Mouse (Mus musculus): ENCODE data around the gene Kif12. TPM values are rescaled to one million over a fixed set of nuclear protein-coding genes. Genes with fewer than 3 reads are reported as not detected.

Kif12 gene
- 0.09 and 0.10 TPM in 2 replicates for polyA plus RNA-seq (2015; fragmentation: Nextera tagmentation; extraction: Ambion mirVana)

DNA sequence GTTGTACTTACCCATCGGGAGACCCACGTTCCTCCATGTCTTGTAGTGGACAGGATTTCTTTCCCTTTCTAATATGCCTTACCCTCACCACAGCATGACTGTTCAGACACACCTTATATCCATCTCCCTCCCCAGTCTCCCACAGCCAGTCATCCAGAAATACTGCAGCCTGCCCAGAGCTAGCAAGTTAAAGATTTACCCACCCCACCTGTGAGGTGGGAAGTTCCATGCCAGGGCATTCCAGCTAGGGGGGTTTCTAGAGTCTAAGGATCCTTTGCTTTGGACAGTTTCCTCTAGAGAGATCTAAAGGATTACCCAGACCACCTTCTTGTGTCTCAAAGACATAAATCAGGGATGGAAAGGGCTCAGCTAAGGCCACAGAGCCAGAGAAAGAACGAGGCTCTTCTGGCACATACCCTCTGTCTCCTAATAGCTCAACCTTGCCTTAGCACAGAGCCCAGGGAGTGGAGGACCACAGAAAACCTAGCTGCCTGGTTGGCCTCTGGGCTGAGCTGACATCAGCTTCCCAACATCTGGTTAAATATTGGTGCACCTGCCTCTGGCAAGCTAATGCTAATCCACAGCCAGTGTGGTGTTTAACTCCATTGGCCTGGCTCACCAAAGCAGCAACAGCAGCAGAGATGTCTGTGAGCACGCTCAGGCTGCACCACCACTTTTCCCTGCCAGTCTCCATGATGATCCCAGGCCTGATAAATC is at the start of gene Kif12:
Kif12 (minus strand) TSS at position 163 of the 717 bp plus-strand sequence.
- Histone ChIP-seq H3K9ac (no peak within 1 kb of the TSS), H3K27ac (replicated peaks) (no peak within 1 kb of the TSS), H3K4me3 (no peak within 1 kb of the TSS), H3K27me3 (no peaks in the 10 kb centered on the region; the same call in 1 of the 2 replicates), H3K36me3 (no peaks in the 10 kb centered on the region), H3K4me2 (no peak within 1 kb of the TSS), H3K4me1 (replicated peaks) (no peaks in the 10 kb centered on the region), H3K9me3 (no peaks in the 10 kb centered on the region)
- ATAC-seq (ENCODE audit: low FRiP score, low read depth) = no peak
- 85% methylated on average over 4 of the region's 4 CpGs for WGBS

DNA sequence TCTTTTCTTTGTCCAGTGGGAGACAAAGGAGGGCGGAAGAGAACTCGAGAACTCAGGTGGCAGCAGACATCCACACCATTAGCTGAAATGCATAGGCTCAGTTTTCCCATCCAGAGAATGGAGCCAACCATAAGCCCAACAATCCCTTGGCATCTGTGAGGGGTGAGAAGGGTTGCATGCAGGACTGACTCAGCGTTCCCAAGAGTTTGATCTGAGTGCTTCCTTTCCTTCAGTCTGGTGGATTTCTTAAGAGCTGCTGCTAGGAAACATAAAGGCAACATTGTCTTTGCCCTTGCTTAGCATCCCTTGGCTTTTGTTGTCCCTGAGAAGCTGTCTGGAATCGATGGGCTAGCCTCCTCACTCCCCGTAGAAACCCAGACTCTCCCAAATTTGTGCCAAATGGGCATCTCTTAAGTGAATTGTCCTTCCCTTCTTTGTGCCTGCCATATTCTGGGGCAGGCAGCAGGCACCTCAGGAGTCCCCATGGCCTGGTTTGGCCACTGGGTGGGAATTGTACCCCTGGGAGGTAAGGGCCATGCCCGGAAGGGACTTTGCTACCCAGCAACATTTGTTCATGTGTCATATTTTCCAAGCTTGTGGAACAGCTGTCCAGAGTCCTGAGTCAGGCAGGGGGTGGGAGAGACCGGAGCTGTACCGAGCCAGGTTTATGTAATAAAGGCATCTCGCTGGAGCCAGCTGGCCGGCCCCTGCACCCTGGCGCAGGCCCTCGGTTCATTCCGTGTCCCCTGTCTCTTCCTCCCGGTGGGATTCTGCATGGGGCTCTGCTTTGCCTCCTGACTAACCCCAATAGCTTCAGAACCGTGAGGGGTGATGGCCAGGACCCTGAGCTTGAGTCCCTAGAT is 49.4 kb upstream of the Kif12 start:
- Histone ChIP-seq H3K9me3 (no peaks in the 10 kb centered on the region), H3K9ac (no peak overlapping the region), H3K27ac (replicated peaks) (no peak overlapping the region), H3K36me3 (no peaks in the 10 kb centered on the region), H3K4me2 (no peak overlapping the region), H3K4me3 (no peak overlapping the region), H3K27me3 (peaks cover 10% of the 10 kb centered on the region; the same call in 1 of the 2 replicates), H3K4me1 (replicated peaks) (peaks cover 20% of the 10 kb centered on the region)
- ATAC-seq (ENCODE audit: low FRiP score, low read depth) = no peak
- 72% methylated on average over 15 of the region's 15 CpGs for WGBS

DNA sequence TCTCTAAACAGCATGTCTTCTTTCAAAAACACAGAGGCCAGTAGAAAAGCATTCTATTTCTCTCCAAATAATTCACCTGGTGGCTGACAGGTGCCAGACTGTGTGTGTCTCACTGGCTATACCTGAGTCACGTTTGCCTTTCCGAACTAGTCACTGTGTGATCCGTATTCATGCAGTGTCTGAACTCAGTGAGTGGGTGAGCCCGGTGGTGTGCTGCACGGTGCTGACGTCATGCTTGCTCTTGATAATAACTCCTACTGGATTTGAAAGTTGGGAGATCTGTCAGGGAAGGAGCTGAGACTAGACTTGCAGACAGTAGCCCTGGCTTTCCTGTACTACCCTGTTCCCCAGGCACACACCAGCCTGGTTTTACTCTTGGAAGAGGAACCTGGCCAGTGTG is 47.7 kb upstream of the Kif12 start:
- Histone ChIP-seq H3K4me1 (replicated peaks) (peaks cover 26% of the 10 kb centered on the region), H3K27ac (replicated peaks) (no peak overlapping the region), H3K4me2 (no peak overlapping the region), H3K4me3 (no peak overlapping the region), H3K36me3 (no peaks in the 10 kb centered on the region), H3K9me3 (no peaks in the 10 kb centered on the region), H3K9ac (no peak overlapping the region), H3K27me3 (peaks cover 22% of the 10 kb centered on the region; the same call in 1 of the 2 replicates)
- WGBS = 89% methylated on average over 6 of the region's 6 CpGs
- ATAC-seq (ENCODE audit: low FRiP score, low read depth) = no peak

DNA sequence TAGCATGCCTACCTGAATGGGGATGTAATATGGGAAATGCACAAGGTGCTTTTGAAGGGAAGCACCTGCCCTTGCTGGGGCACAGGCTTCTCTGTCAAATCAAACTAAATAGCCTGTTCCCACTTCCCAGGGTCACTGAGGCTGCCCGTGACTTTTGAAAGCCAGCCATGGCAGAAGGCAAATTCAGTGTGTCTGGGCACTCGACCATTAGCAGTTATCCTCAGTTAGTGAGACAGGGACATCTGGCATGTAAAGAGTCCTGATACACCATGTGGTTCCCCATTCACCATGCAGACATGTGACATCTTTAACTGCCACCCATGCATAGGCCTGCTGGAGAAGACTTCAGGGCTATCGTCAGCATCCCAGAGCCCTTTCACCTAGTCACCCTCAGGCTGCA is 47.1 kb upstream of the Kif12 start:
- no peak for ATAC-seq (ENCODE audit: low FRiP score, low read depth)
- H3K4me2 ChIP-seq = no peak overlapping the region
- 60% methylated on average over 3 of the region's 3 CpGs for WGBS

DNA sequence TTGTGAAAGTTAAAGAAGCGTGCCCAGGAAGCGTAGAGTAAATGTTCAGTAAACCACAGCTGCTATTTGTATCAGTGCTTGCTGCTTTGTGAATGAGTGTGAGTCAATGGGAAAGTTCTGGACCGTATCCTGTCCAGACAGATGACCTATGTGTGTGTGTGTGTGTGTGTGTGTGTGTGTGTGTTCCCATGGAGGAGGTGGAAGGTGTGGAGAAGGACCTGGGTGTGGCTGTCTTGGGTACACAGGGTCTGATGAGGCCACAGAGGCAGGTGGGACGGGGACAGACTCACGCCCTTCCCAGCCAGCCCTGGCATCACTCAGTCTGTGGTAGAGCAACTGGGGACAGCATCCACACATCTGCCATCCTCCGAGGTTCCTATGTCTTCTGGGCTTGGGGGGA is 45.6 kb upstream of the Kif12 start:
- 86% methylated on average over 6 of the region's 6 CpGs for WGBS
- no peaks in the 10 kb centered on the region for H3K36me3 ChIP-seq
- H3K27me3 ChIP-seq = peaks cover 43% of the 10 kb centered on the region
- no peak for ATAC-seq (ENCODE audit: low FRiP score, low read depth)
- H3K4me3 ChIP-seq = no peak overlapping the region
- H3K9me3 ChIP-seq = no peaks in the 10 kb centered on the region
- H3K4me2 ChIP-seq = no peak overlapping the region
- peaks cover 37% of the 10 kb centered on the region for H3K4me1 ChIP-seq (replicated peaks)
- no peak overlapping the region for H3K27ac ChIP-seq (replicated peaks)
- no peak overlapping the region for H3K9ac ChIP-seq

More for the DNA sequence above, 47.1 kb upstream of the Kif12 start:
- Histone ChIP-seq H3K27ac (replicated peaks) (no peak overlapping the region), H3K9ac (no peak overlapping the region), H3K9me3 (no peaks in the 10 kb centered on the region), H3K36me3 (no peaks in the 10 kb centered on the region), H3K4me3 (no peak overlapping the region), H3K4me1 (replicated peaks) (peaks cover 32% of the 10 kb centered on the region), H3K27me3 (peaks cover 28% of the 10 kb centered on the region)

DNA sequence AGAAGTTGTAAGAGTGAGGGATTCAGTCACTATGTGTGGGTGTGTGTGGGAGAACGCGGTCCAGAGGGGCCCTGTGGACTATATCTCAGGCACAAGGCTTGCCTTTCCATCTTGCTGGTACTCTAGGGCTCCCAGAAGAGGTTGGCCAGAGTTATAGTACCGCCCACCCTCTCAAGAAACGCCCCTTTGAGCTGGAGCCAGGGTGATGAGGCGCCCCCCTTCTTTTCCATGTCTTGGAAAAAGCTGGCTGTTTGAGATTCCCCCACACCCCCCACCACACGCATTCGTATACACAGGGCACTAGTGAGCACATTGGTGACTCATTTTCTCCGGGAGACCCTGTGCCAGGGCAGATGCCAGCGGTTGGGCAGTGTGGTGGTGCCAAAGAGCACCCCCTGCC is 44.6 kb upstream of the Kif12 start:
- Histone ChIP-seq H3K36me3 (no peaks in the 10 kb centered on the region), H3K4me2 (peak overlapping the region; percentile 100), H3K27ac (replicated peaks) (no peak overlapping the region), H3K4me1 (replicated peaks) (peaks cover 29% of the 10 kb centered on the region), H3K4me3 (peak overlapping the region; percentile 55), H3K9ac (no peak overlapping the region), H3K27me3 (peaks cover 52% of the 10 kb centered on the region), H3K9me3 (no peaks in the 10 kb centered on the region)
- WGBS = 31% methylated on average over 9 of the region's 9 CpGs
- ATAC-seq (ENCODE audit: low FRiP score, low read depth) = no peak; the same call in 1 of the 2 replicates

DNA sequence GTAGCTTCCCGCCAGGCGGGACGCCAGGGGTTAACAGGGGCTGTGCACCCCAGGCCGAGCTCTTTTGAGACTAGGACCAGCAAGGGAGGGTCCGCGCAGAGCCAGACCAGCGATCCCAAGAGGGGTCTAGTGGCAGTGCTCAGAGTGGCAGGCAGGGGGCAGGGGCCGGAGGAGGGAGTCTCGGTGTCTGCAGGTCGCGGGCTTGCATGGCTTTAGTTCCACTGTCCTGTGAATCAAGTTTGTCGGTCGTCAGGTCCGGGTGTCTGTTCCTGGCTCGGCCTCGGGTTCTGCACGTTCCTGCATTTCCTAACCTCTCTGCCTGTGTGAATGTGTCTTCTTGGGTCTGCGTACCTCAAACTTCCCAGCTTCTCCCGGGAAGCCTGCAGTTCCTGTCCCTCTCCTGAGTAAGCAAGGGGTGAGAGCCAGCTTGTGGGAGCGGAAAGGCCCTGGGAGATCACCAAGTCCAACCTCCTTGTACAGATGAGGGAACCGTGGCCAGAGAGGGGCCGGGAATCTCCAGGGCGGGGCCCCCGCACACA is 44.1 kb upstream of the Kif12 start:
- H3K4me3 ChIP-seq = peak overlapping the region; percentile 55
- ATAC-seq (ENCODE audit: low FRiP score, low read depth) = peak; percentile 65
- peaks cover 29% of the 10 kb centered on the region for H3K4me1 ChIP-seq (replicated peaks)
- WGBS = 1% methylated on average over 24 of the region's 24 CpGs
- no peaks in the 10 kb centered on the region for H3K36me3 ChIP-seq
- peaks cover 52% of the 10 kb centered on the region for H3K27me3 ChIP-seq
- H3K27ac ChIP-seq (replicated peaks) = no peak overlapping the region
- H3K4me2 ChIP-seq = peak overlapping the region; percentile 100
- H3K9me3 ChIP-seq = no peaks in the 10 kb centered on the region
- H3K9ac ChIP-seq = peak overlapping the region; percentile 50

DNA sequence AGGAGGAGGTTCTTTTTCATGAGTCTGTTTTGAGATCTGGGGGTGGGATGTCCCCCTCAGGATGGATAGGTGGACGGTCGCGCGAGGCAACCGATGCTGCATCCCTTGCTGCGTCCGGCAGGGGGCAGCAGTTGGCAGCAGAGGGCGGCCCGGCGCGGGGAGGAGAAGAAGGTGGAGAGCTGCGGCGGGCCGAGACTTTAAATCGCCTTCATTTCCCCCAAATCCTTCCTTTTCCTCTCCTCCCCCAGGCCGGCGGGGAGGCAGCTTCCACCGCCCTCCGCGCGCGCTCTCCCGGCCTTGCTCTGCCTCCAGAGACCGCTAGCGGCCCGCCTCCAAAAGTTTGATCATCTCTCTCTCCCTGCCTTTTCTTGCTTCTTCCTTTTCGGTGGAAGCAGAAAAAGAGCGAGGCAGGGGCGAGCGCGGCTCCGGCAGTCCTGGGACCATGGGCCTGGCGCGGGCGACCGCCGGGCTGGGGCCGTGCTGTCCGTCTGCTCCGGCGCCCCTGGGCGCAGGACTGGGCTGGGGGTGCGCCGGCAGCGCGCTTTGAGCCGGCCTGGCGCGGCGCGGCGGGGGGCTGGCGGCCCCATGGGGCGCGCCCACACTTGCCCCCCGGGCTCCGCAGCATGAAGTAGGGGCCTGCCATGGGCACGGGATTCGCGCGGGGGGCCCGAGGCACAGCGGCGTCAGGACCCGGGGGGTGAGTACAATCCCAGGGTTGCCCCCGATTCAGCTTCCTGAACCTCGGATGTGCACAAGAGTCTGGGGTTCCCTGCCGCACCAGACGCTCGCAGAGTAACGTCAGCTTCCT is 43.5 kb upstream of the Kif12 start:
- Histone ChIP-seq H3K36me3 (no peaks in the 10 kb centered on the region), H3K4me1 (replicated peaks) (peaks cover 29% of the 10 kb centered on the region), H3K9me3 (no peaks in the 10 kb centered on the region), H3K4me3 (peak overlapping the region; percentile 55), H3K4me2 (peak overlapping the region; percentile 100), H3K9ac (peak overlapping the region; percentile 50), H3K27ac (replicated peaks) (no peak overlapping the region), H3K27me3 (peaks cover 52% of the 10 kb centered on the region)
- WGBS = under 1% methylated on average over 68 of the region's 71 CpGs
- ATAC-seq (ENCODE audit: low FRiP score, low read depth) = peak; percentile 58; the same call in 1 of the 2 replicates

DNA sequence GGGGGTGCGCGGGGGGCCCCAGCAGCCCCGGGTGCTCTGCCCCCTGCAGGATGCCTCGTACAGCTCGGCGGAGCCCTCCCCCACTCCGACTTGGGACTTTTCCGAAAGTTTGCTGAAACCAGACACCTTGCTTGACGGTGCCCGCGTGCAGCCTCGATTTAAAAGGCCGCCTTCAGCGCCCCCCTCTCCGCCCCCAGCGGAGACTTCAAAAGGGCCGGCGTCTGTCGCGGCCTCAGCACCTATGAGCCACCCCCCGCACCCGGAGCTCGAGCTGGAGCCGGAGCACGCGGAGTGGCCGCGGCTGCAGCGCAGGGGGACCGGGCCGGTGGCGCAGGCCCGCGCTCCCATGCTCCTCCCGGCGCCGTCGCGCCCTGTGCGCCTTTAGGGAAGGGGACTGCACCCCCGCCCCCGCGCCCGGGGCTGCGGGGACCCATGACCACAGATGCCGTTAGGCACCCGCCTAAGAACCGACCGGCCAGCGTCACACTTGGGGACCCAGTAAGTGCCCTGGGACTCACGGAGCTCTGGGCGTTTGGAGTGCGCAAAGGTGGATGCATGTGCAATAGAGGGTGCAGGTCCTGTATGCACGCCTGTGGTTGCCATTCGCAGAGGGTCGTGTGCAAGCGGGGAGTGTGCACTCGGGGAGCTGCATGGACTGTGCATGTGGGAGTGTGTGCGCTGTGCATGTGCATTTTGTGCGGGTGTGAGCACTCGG is 42.1 kb upstream of the Kif12 start, which contains the start of gene Col27a1:
Col27a1 (plus strand) TSS at position 98 of the 715 bp plus-strand sequence.
- H3K4me2 ChIP-seq = peak within 1 kb of the TSS; percentile 100
- H3K36me3 ChIP-seq = no peaks in the 10 kb centered on the region
- no peak within 1 kb of the TSS for H3K27ac ChIP-seq (replicated peaks)
- H3K4me3 ChIP-seq = peak within 1 kb of the TSS; percentile 55
- H3K4me1 ChIP-seq (replicated peaks) = peaks cover 29% of the 10 kb centered on the region
- WGBS = under 1% methylated on average over 61 of the region's 61 CpGs
- peak within 1 kb of the TSS; percentile 14 for H3K9ac ChIP-seq
- H3K9me3 ChIP-seq = no peaks in the 10 kb centered on the region
- peak; percentile 32; the same call in 1 of the 2 replicates for ATAC-seq (ENCODE audit: low FRiP score, low read depth)
- peaks cover 52% of the 10 kb centered on the region for H3K27me3 ChIP-seq

DNA sequence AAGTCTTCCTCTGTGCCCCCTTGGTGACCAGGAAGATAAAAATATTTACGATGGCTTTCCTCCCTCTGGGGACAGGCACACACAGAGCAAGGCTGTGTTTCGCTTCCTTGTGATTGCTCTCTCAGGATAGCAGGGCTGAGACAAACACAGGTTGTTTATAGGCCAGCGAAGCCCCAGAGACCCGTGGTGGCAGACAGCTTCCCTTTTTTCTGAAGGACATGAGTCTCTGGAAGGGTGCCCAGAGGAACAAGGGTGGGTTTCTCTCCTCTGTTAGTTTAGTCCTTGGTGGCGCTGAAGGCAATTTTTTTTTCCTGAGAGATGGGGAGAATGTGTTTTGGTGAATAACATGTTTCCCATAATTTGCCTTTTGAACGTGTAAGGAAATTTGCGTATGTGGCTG is 33.7 kb upstream of the Kif12 start:
- WGBS = 62% methylated on average over 7 of the region's 7 CpGs
- H3K9ac ChIP-seq = no peak overlapping the region
- no peaks in the 10 kb centered on the region for H3K9me3 ChIP-seq
- H3K27me3 ChIP-seq = no peaks in the 10 kb centered on the region
- H3K27ac ChIP-seq (replicated peaks) = no peak overlapping the region
- ATAC-seq (ENCODE audit: low FRiP score, low read depth) = no peak
- H3K4me1 ChIP-seq (replicated peaks) = 0 out of 2 replicates have a peak, but pooled peaks cover 3% of the 10 kb centered on the region
- no peak overlapping the region for H3K4me2 ChIP-seq
- no peak overlapping the region for H3K4me3 ChIP-seq
- H3K36me3 ChIP-seq = no peaks in the 10 kb centered on the region

DNA sequence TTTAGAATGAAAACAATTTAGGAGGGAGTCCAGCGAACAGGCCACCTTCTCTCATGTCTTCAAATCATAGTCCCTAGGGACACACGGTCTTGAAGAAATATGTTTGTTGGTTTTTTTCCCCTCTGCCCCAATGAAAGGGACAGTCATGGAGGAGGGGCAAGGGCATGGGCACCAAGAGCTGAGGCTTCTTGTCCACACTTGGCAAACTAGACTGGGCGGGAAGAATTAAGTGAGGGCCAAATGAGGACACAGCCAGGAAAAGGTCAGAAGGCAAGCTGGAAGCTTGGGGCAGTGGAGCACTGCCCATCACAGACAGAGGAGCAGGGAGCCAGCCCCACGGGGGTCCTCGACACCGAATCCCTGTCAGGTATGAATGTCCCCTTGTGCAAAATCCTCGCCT is 31.9 kb upstream of the Kif12 start:
- H3K4me1 ChIP-seq (replicated peaks) = 0 out of 2 replicates have a peak, but pooled peaks cover 3% of the 10 kb centered on the region
- no peak overlapping the region for H3K4me3 ChIP-seq
- H3K27ac ChIP-seq (replicated peaks) = no peak overlapping the region
- no peak overlapping the region for H3K4me2 ChIP-seq
- no peak overlapping the region for H3K9ac ChIP-seq
- H3K36me3 ChIP-seq = no peaks in the 10 kb centered on the region
- 91% methylated on average over 7 of the region's 7 CpGs for WGBS
- no peaks in the 10 kb centered on the region for H3K27me3 ChIP-seq
- H3K9me3 ChIP-seq = no peaks in the 10 kb centered on the region
- ATAC-seq (ENCODE audit: low FRiP score, low read depth) = no peak
